Mouse (Mus musculus) 3134 (cell line): ENCODE results near the gene Phf21b.
"Not testable (repeated sequence)": the region's sequence is repeated elsewhere in the genome, so short reads cannot be mapped to it uniquely, and the experiment has no call there.

ENCODE experiments used
- DNase-seq: peaks from one replicate; pipeline ENCODE4 v3.0.0-alpha.2; 2011; ENCODE audit warnings: low spot score; ENCODE audit not compliant: insufficient read length; ENCODE audit errors: extremely low read depth

Gene Phf21b

GRCm38 (mm10) chr15:84784812-84785211 lies 71.0 kb downstream of the Phf21b start:
- DNase-seq, result no peak

- no peak for DNase-seq
Observed at GRCm38 (mm10) chr15:84778587-84778986, 77.3 kb downstream of the Phf21b start.

- DNase-seq, result no peak
Observed at GRCm38 (mm10) chr15:84775421-84776174, 80.3 kb downstream of the Phf21b start.

- peak; percentile 47 for DNase-seq
Observed at GRCm38 (mm10) chr15:84772191-84773111, 83.4 kb downstream of the Phf21b start.

GRCm38 (mm10) chr15:84769641-84770341 lies 86.1 kb downstream of the Phf21b start:
- peak; percentile 50 for DNase-seq

GRCm38 (mm10) chr15:84768531-84768930 lies 87.3 kb downstream of the Phf21b start:
- not testable (repeated sequence) for DNase-seq

- DNase-seq, result no peak
Observed at GRCm38 (mm10) chr15:84766621-84767020, 89.2 kb downstream of the Phf21b start.

GRCm38 (mm10) chr15:84763423-84763812 lies 92.4 kb downstream of the Phf21b start:
- DNase-seq, result no peak

GRCm38 (mm10) chr15:84762712-84763422 lies 93.0 kb downstream of the Phf21b start:
- no peak for DNase-seq

GRCm38 (mm10) chr15:84758493-84758892 lies 97.4 kb downstream of the Phf21b start:
- DNase-seq, result no peak

- no peak for DNase-seq
Observed at GRCm38 (mm10) chr15:84756426-84756825, 99.4 kb downstream of the Phf21b start.

- DNase-seq, result no peak
Observed at GRCm38 (mm10) chr15:84754987-84755386, 100.9 kb downstream of the Phf21b start.

- DNase-seq, result no peak
Observed at GRCm38 (mm10) chr15:84745831-84746230, 110.0 kb downstream of the Phf21b start.

GRCm38 (mm10) chr15:84744308-84744707 lies 111.5 kb downstream of the Phf21b start:
- DNase-seq, result no peak

GRCm38 (mm10) chr15:84743347-84743746 lies 112.5 kb downstream of the Phf21b start:
- DNase-seq, result no peak

GRCm38 (mm10) chr15:84741573-84741972 lies 114.3 kb downstream of the Phf21b start:
- no peak for DNase-seq

- DNase-seq, result no peak
Observed at GRCm38 (mm10) chr15:84738246-84738645, 117.6 kb downstream of the Phf21b start.

GRCm38 (mm10) chr15:84736994-84737346 lies 118.9 kb downstream of the Phf21b start:
- no peak for DNase-seq

GRCm38 (mm10) chr15:84736346-84736993 lies 119.4 kb downstream of the Phf21b start:
- DNase-seq, result no peak
